Mouse (Mus musculus) midbrain, embryonic 16.5 days (tissue): ENCODE measurements at regions not wholly inside any gene's neighbourhood (a gene's known extent, or its start where the extent isn't known, plus 50 kb on each side); places are given as distances from the start of the nearest gene placed in this dataset.

Experiments
- ATAC-seq: fragments of 200-750 bp; cut with Nextera tagmentation; 2 replicates; pipeline ENCODE4 v1.8.0; 2017; ENCODE audit warnings: moderate TSS enrichment
- H3K27ac ChIP-seq: fragments of 300-500 bp; sonication (generic); 2 replicates; pipeline ENCODE4 v1.5.1; 2014; ENCODE audit warnings: mild to moderate bottlenecking, low read length, mixed read lengths
- H3K27me3 ChIP-seq: fragments of 300-500 bp; sonication (generic); 2 replicates; pipeline ENCODE4 v1.6.1; 2014; ENCODE audit warnings: low read depth, low read length, mixed read lengths; ENCODE audit not compliant: control insufficient read depth, insufficient read depth
- H3K36me3 ChIP-seq: fragments of 300-500 bp; sonication (generic); 2 replicates; pipeline ENCODE4 v1.6.1; 2014; ENCODE audit warnings: mild to moderate bottlenecking, low read length, moderate library complexity, mixed read lengths; ENCODE audit not compliant: control insufficient read depth, insufficient read depth
- H3K4me1 ChIP-seq: fragments of 300-500 bp; sonication (generic); 2 replicates; pipeline ENCODE4 v1.6.1; 2014; ENCODE audit warnings: mild to moderate bottlenecking, low read length, mixed read lengths; ENCODE audit not compliant: control insufficient read depth, insufficient read depth
- H3K4me2 ChIP-seq: fragments of 300-500 bp; sonication (generic); 2 replicates; pipeline ENCODE4 v1.6.1; 2014; ENCODE audit warnings: mild to moderate bottlenecking, low read length, mixed read lengths
- H3K4me3 ChIP-seq: fragments of 300-500 bp; sonication (generic); 2 replicates; pipeline ENCODE4 v1.5.1; 2014; ENCODE audit warnings: low read depth, mild to moderate bottlenecking, low read length, moderate library complexity, mixed read lengths
- H3K9ac ChIP-seq: fragments of 300-500 bp; sonication (generic); 2 replicates; pipeline ENCODE4 v1.6.1; 2014; ENCODE audit warnings: low read depth, low read length, mixed read lengths
- H3K9me3 ChIP-seq: fragments of 300-500 bp; sonication (generic); replicated peaks from 2 replicates; pipeline ENCODE4 v1.6.1; 2014; ENCODE audit warnings: mild to moderate bottlenecking, low read length, mixed read lengths; ENCODE audit not compliant: control insufficient read depth, poor library complexity, severe bottlenecking
- WGBS: fragments of 180-500 bp; shearing (Covaris S2); extraction: QIAGEN DNeasy Blood & Tissue Kit; methylation state at CpG from one replicate; pipeline ENCODE4 v1.1.7; 2014; 5-methylcytosine and 5-hydroxymethylcytosine counted together

DNA sequence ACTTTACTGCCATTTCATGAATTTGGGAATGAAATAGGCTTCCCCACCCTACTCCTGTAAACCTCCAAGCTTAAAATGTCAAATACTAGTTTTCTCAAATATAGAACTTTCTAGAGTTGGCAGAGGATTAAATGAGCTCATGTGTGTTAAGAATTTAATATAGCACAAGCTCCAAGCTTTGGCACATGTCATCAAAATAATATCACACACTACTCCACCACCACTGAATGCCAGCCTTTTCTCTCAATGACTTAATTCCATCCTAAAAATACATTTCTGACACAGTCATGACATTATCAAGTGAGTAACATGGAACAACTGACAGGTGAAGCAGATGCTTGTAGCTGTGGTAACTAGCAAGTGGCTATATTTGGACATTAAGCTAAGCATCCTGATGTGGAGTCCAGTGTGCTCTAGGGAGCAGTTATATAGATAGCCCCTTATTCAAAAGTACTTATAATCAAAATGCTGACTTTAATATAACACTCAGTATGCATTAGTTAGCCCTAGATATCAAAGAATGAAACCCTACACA is 728.0 kb upstream of the Slit2 start:
- Histone ChIP-seq H3K9ac (no peak overlapping the region), H3K9me3 (no peaks in the 10 kb centered on the region), H3K4me2 (no peak overlapping the region), H3K4me3 (no peak overlapping the region), H3K27me3 (no peaks in the 10 kb centered on the region), H3K36me3 (no peaks in the 10 kb centered on the region), H3K4me1 (no peaks in the 10 kb centered on the region), H3K27ac (no peak overlapping the region)
- ATAC-seq = no peak

DNA sequence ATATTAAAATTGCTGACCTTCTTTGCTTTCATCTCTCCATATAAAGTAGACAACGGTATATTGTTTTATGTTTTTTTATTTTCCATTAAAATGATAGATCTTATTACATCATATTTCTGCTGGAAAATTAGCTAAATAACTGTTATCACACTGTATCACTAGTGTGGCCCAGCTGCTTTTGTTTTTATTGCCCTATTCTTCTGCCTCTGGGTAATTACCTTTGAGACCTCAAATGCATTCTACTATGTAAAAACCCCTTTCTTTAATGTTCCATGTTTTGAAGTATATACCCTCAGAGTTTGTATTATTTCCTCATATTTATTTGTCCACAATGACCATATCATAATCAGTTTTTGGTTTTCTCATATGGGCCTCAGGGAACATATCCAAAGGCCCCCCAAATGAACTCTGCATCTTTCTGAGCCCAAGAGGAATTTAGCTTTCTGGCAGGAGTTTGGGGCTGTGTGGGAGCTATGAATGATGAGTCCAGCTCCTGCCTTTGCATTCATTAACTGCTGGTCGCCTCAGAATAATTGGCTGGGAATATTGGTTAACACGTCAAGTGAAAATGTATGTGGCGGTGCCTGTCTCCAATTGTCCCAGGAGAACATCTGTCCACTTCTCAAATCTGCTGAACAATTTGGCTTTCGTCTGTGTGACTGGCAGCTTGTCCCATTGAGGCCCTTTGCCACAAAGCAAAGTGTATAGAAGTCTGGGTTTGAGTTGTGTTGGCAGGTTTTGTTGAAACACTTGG is 721.1 kb upstream of the Slit2 start:
- Histone ChIP-seq H3K9me3 (no peaks in the 10 kb centered on the region), H3K9ac (no peak overlapping the region), H3K4me2 (no peak overlapping the region), H3K36me3 (no peaks in the 10 kb centered on the region), H3K4me1 (no peaks in the 10 kb centered on the region), H3K4me3 (no peak overlapping the region), H3K27ac (no peak overlapping the region), H3K27me3 (no peaks in the 10 kb centered on the region)
- WGBS = 37% methylated on average over 5 of the region's 5 CpGs
- no peak for ATAC-seq

DNA sequence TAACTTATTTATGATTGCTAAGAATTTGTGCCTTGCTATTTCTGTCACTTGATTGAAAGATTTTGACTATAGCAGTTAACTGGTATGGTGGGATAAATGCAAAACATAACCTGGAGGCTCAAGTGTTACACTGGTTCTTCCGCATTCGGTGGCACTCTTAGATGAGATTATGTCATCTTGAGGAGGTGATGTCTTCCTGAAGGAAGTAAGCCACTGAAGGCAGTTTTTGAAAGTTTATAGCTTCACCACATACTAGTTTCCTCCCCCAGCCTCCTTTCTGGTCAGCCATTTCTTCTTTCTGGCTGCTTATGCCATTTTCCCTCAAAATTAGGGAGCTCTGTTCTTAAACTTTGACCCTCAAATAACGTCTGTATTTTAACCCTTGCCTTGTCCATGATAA is 710.3 kb upstream of the Slit2 start:
- Histone ChIP-seq H3K9me3 (no peaks in the 10 kb centered on the region), H3K27ac (no peak overlapping the region), H3K36me3 (no peaks in the 10 kb centered on the region), H3K27me3 (no peaks in the 10 kb centered on the region), H3K4me1 (no peaks in the 10 kb centered on the region), H3K9ac (no peak overlapping the region), H3K4me3 (no peak overlapping the region), H3K4me2 (no peak overlapping the region)
- ATAC-seq = no peak
- 85% methylated on average over 3 of the region's 3 CpGs for WGBS

DNA sequence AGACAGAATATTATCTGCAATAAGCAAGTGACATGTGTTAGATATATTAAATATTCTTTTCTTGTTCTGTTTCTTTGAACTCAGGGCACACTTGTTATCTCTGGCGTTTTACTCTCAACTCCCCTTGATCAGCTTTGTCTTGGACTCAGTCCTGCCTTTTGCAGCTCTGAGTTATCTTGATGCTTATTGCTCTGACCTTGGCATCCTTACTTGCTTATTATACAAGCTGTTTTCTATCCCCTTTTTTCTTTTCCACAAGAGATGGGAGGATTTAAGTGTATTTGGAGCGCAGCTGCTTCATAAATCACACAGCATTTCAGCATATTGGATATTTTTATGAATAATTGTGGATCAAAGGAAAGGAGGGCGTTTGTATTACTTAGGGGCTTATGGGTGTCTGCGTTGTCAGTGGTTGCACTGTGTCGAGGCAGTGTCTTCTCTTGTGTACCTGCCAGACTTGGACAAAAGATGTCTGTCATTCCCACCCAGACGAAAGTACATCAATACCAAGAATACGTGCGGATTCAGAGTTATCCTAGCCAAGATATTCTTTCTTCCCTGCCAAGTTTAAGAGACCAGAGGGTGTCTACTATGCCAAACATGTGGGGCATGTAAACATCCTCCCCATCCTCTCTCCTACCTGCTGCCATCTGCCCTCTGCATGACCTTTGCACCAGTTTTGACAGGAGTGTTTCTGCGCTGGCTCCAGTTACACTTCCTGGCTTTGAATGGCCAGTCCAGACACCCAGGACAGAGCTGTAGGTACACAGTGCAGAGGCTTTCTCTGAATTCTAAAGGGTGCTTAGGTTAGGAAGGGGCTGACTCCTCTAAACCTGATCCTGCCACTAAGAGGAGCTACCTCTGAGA is 709.3 kb upstream of the Slit2 start:
- Histone ChIP-seq H3K9me3 (no peaks in the 10 kb centered on the region), H3K27ac (no peak overlapping the region), H3K9ac (no peak overlapping the region), H3K4me1 (no peaks in the 10 kb centered on the region), H3K4me2 (no peak overlapping the region), H3K27me3 (no peaks in the 10 kb centered on the region), H3K36me3 (no peaks in the 10 kb centered on the region), H3K4me3 (no peak overlapping the region)
- WGBS = 52% methylated on average over 9 of the region's 9 CpGs
- ATAC-seq = no peak

DNA sequence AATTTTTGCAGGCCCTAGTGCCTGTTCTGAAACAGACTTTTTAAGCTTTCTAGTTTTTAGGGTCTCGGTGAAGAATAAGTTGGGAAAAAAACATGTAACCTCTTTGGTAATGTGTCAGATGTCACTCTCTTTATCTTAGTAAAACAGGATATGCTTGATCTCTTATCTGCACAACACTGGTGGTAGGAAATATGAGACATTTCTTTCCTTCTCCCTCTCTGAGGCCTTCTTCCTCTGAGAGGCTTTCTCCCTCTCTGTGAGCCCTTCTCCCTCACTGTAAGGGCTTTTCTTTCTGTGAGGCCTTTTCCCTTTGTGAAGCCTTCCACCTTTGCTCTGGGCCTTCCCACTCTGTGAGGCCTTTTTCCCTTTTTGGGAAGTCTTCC is 708.7 kb upstream of the Slit2 start:
- WGBS = 81% methylated on average over 1 of the region's 1 CpGs
- ATAC-seq = no peak
- no peak overlapping the region for H3K27ac ChIP-seq
- H3K9ac ChIP-seq = no peak overlapping the region
- H3K4me3 ChIP-seq = no peak overlapping the region
- no peaks in the 10 kb centered on the region for H3K4me1 ChIP-seq
- no peaks in the 10 kb centered on the region for H3K36me3 ChIP-seq
- no peaks in the 10 kb centered on the region for H3K27me3 ChIP-seq
- H3K9me3 ChIP-seq = no peaks in the 10 kb centered on the region
- no peak overlapping the region for H3K4me2 ChIP-seq

DNA sequence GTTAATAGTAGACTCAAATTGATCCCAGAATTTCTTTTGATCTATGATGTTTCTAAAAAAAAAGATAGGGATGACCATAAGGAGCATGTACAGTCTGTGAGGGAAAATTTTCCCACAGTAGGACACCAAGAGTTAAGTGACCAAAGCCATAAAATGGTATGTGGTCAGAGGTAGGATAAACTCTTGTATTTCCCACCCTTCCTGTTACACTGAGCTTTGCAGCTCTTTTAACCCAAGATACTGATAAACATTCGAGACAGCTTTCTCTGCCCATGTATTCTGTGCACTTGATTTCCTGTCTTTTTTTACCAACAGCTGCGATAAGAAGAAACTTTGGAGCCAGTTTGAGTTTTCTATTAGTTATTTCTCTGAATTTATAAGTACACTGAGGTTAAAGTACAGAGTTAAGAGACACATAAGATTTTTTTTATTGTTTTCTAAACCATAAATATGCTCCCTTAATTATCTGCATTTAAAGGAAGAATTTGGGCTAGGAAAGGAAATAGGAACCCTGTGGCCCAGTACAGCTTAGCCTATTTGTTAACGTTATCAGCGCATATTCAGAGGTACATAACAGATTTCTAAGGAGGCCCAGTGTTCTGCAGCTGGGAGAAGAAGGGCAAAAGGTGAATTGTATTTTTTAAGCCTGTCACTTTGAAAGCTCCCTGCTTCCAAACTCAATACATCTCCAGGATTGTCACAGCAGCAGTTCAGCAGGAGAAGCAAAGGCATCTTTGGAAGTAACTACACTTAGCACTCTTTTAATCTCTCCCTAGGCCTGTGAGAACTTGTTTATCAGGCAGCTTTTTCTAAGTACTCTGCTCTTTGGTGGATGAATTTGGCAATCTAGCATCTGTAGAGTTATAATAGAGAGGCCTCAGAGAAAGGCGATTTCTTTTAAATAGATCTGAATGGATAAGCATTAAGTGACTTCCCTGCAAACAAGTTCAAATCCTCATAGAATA is 706.4 kb upstream of the Slit2 start:
- Histone ChIP-seq H3K4me3 (no peak overlapping the region), H3K27me3 (no peaks in the 10 kb centered on the region), H3K9me3 (no peaks in the 10 kb centered on the region), H3K4me1 (no peaks in the 10 kb centered on the region), H3K36me3 (no peaks in the 10 kb centered on the region), H3K27ac (no peak overlapping the region), H3K4me2 (no peak overlapping the region), H3K9ac (no peak overlapping the region)
- no peak for ATAC-seq
- 32% methylated on average over 5 of the region's 5 CpGs for WGBS

DNA sequence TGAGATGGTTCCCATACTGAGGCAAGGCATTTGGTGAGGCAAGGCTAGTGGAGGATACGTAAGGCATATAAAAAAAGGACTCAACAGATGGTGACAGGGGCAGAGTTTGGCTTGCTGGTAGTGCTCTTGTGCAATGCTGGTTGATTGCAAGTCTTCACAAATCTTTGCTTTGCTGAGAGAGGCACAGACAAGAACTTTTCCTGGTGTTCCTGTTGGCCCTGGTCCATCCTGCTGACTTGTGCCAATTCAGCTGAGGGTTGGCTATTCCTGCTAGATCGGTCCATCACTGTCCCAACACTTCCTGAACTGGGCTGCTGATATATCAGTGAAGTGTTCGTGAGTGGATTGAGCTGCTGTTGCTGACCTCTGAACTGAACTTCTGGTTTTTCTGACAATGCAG is 703.3 kb upstream of the Slit2 start:
- H3K9me3 ChIP-seq = no peaks in the 10 kb centered on the region
- no peak overlapping the region for H3K27ac ChIP-seq
- no peak for ATAC-seq
- H3K4me1 ChIP-seq = no peaks in the 10 kb centered on the region
- no peak overlapping the region for H3K9ac ChIP-seq
- no peak overlapping the region for H3K4me3 ChIP-seq
- 93% methylated on average over 3 of the region's 3 CpGs for WGBS
- H3K4me2 ChIP-seq = no peak overlapping the region
- H3K27me3 ChIP-seq = no peaks in the 10 kb centered on the region
- no peaks in the 10 kb centered on the region for H3K36me3 ChIP-seq

DNA sequence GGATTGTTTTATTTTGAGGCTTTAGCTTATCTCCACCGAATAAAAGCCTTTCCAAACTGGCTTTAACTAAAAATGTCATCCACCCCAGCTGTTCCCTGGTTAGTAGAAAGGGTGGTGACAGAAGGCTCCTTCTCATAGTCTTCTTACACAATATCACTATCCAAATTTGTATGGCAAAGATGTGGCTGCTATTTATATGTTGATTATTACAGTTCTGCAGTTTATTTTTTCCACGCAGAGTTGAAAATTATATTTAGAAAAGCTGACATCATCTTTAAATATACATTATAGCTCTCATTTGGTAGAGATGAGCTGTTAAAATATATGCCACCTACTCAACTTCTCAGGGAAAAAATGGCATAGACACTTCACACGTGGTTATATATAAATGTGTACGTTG is 683.3 kb upstream of the Slit2 start:
- Histone ChIP-seq H3K36me3 (no peaks in the 10 kb centered on the region), H3K27ac (no peak overlapping the region), H3K9me3 (no peaks in the 10 kb centered on the region), H3K4me2 (no peak overlapping the region), H3K9ac (no peak overlapping the region), H3K27me3 (no peaks in the 10 kb centered on the region), H3K4me1 (no peaks in the 10 kb centered on the region), H3K4me3 (no peak overlapping the region)
- ATAC-seq = no peak
- 81% methylated on average over 4 of the region's 4 CpGs for WGBS
